Mouse (Mus musculus) intestine, embryonic 14.5 days (tissue): ENCODE measurements at regions not wholly inside any gene's neighbourhood (a gene's known extent, or its start where the extent isn't known, plus 50 kb on each side); places are given as distances from the start of the nearest gene placed in this dataset.

Experiments used
- ATAC-seq: fragments of 200-750 bp; cut with Nextera tagmentation; replicated peaks from 2 replicates; pipeline ENCODE4 v1.8.0; 2017; ENCODE audit warnings: low read depth, moderate number of reproducible peaks, moderate TSS enrichment, moderate library complexity; ENCODE audit not compliant: low FRiP score, low TSS enrichment
- DNase-seq: peaks from one replicate; pipeline ENCODE4 v3.0.0-alpha.2; 2018; ENCODE audit warnings: low spot score
- H3K27ac ChIP-seq: fragments of 300-500 bp; sonication (generic); 2 replicates; pipeline ENCODE4 v1.5.1; 2014; ENCODE audit warnings: low read depth, mild to moderate bottlenecking, control low read depth
- H3K27me3 ChIP-seq: fragments of 300-500 bp; sonication (generic); replicated peaks from 2 replicates; pipeline ENCODE4 v1.6.1; 2014; ENCODE audit warnings: low read length, control low read depth; ENCODE audit not compliant: control insufficient read depth, insufficient read depth
- H3K36me3 ChIP-seq: fragments of 300-500 bp; sonication (generic); 2 replicates; pipeline ENCODE4 v1.6.1; 2014; ENCODE audit warnings: low read length, control low read depth; ENCODE audit not compliant: control insufficient read depth, insufficient read depth
- H3K4me1 ChIP-seq: fragments of 300-500 bp; sonication (generic); replicated peaks from 2 replicates; pipeline ENCODE4 v1.6.1; 2014; ENCODE audit warnings: low read length, control low read depth, mixed read lengths; ENCODE audit not compliant: control insufficient read depth, insufficient read depth
- H3K4me2 ChIP-seq: fragments of 300-500 bp; sonication (generic); 2 replicates; pipeline ENCODE4 v1.6.1; 2014; ENCODE audit warnings: low read length
- H3K4me3 ChIP-seq: fragments of 300-500 bp; sonication (generic); 2 replicates; pipeline ENCODE4 v1.5.1; 2014; ENCODE audit warnings: low read depth, low read length, control low read depth, mixed read lengths
- H3K9ac ChIP-seq: fragments of 300-500 bp; sonication (generic); 2 replicates; pipeline ENCODE4 v1.6.1; 2014; ENCODE audit warnings: mild to moderate bottlenecking, low read length
- H3K9me3 ChIP-seq: fragments of 300-500 bp; sonication (generic); 2 replicates; pipeline ENCODE4 v1.6.1; 2016; ENCODE audit warnings: low read length, control low read depth; ENCODE audit not compliant: control insufficient read depth
- WGBS: fragments of 180-500 bp; shearing (Covaris S2); extraction: QIAGEN DNeasy Blood & Tissue Kit; methylation state at CpG from one replicate; pipeline ENCODE4 v1.1.7; 2014; 5-methylcytosine and 5-hydroxymethylcytosine counted together

- Histone ChIP-seq H3K27ac (no peak overlapping the region), H3K4me2 (no peak overlapping the region), H3K4me1 (no peaks in the 10 kb centered on the region), H3K27me3 (no peaks in the 10 kb centered on the region), H3K36me3 (no peaks in the 10 kb centered on the region), H3K4me3 (no peak overlapping the region), H3K9ac (no peak overlapping the region), H3K9me3 (no peaks in the 10 kb centered on the region)
- ATAC-seq (no peak), DNase-seq (no peak)
- WGBS, result 33% methylated on average over 6 of the region's 6 CpGs
These were observed 279.5 kb upstream of the Atp11b start for GRCm38 (mm10) chr3:35474361-35474760.

- Histone ChIP-seq H3K27me3 (no peaks in the 10 kb centered on the region), H3K36me3 (no peaks in the 10 kb centered on the region), H3K4me2 (no peak overlapping the region), H3K27ac (no peak overlapping the region), H3K9me3 (no peaks in the 10 kb centered on the region), H3K4me1 (no peaks in the 10 kb centered on the region), H3K9ac (no peak overlapping the region), H3K4me3 (no peak overlapping the region)
- ATAC-seq (no peak), DNase-seq (peak; percentile 56)
- WGBS, result 70% methylated on average over 7 of the region's 7 CpGs
These were observed 278.6 kb upstream of the Atp11b start for GRCm38 (mm10) chr3:35475326-35475725.

GRCm38 (mm10) chr3:35480714-35481695 is 272.9 kb upstream of the Atp11b start:
- H3K4me2 ChIP-seq, result no peak overlapping the region
- no peaks in the 10 kb centered on the region for H3K4me1 ChIP-seq
- ATAC-seq (no peak), DNase-seq (no peak)
- H3K36me3 ChIP-seq, result no peaks in the 10 kb centered on the region
- 66% methylated on average over 18 of the region's 18 CpGs for WGBS
- H3K9me3 ChIP-seq, result no peaks in the 10 kb centered on the region
- H3K4me3 ChIP-seq, result no peak overlapping the region
- H3K9ac ChIP-seq, result no peak overlapping the region
- peaks cover 9% of the 10 kb centered on the region; the same call in 1 of the 2 replicates for H3K27me3 ChIP-seq
- no peak overlapping the region for H3K27ac ChIP-seq

GRCm38 (mm10) chr3:35481841-35482240 is 272.1 kb upstream of the Atp11b start:
- H3K9me3 ChIP-seq, result no peaks in the 10 kb centered on the region
- H3K9ac ChIP-seq, result no peak overlapping the region
- H3K27ac ChIP-seq, result no peak overlapping the region
- H3K4me2 ChIP-seq, result no peak overlapping the region
- 38% methylated on average over 11 of the region's 11 CpGs for WGBS
- DNase-seq, result no peak
- peaks cover 9% of the 10 kb centered on the region; the same call in 1 of the 2 replicates for H3K27me3 ChIP-seq
- no peaks in the 10 kb centered on the region for H3K4me1 ChIP-seq
- no peak for ATAC-seq
- H3K36me3 ChIP-seq, result no peaks in the 10 kb centered on the region
- no peak overlapping the region for H3K4me3 ChIP-seq

GRCm38 (mm10) chr3:35482296-35482695 is 271.6 kb upstream of the Atp11b start:
- no peak overlapping the region for H3K4me3 ChIP-seq
- peak; percentile 62 for DNase-seq
- peaks cover 9% of the 10 kb centered on the region; the same call in 1 of the 2 replicates for H3K27me3 ChIP-seq
- H3K9ac ChIP-seq, result no peak overlapping the region
- H3K27ac ChIP-seq, result no peak overlapping the region
- no peaks in the 10 kb centered on the region for H3K36me3 ChIP-seq
- H3K4me2 ChIP-seq, result no peak overlapping the region
- no peaks in the 10 kb centered on the region for H3K9me3 ChIP-seq
- no peak for ATAC-seq
- WGBS, result 7% methylated on average over 6 of the region's 6 CpGs
- no peaks in the 10 kb centered on the region for H3K4me1 ChIP-seq

GRCm38 (mm10) chr3:35482759-35483158 is 271.1 kb upstream of the Atp11b start:
- no peaks in the 10 kb centered on the region for H3K4me1 ChIP-seq
- H3K4me3 ChIP-seq, result no peak overlapping the region
- WGBS, result 71% methylated on average over 10 of the region's 10 CpGs
- peaks cover 9% of the 10 kb centered on the region; the same call in 1 of the 2 replicates for H3K27me3 ChIP-seq
- H3K4me2 ChIP-seq, result no peak overlapping the region
- DNase-seq (no peak), ATAC-seq (no peak)
- H3K9me3 ChIP-seq, result no peaks in the 10 kb centered on the region
- H3K36me3 ChIP-seq, result no peaks in the 10 kb centered on the region
- H3K9ac ChIP-seq, result no peak overlapping the region
- no peak overlapping the region for H3K27ac ChIP-seq

- no peak for ATAC-seq
- DNase-seq, result no peak
- no peak overlapping the region for H3K4me3 ChIP-seq
- no peaks in the 10 kb centered on the region for H3K27me3 ChIP-seq
- no peak overlapping the region for H3K9ac ChIP-seq
- H3K4me1 ChIP-seq, result no peaks in the 10 kb centered on the region
- H3K27ac ChIP-seq, result no peak overlapping the region
- H3K36me3 ChIP-seq, result no peaks in the 10 kb centered on the region
- WGBS, result 88% methylated on average over 9 of the region's 9 CpGs
- H3K9me3 ChIP-seq, result no peaks in the 10 kb centered on the region
- H3K4me2 ChIP-seq, result no peak overlapping the region
These were observed 257.7 kb upstream of the Atp11b start for GRCm38 (mm10) chr3:35496027-35496824.

GRCm38 (mm10) chr3:35510314-35510713 is 243.6 kb upstream of the Atp11b start:
- H3K4me2 ChIP-seq, result no peak overlapping the region
- no peaks in the 10 kb centered on the region for H3K4me1 ChIP-seq
- no peaks in the 10 kb centered on the region for H3K9me3 ChIP-seq
- no peak overlapping the region for H3K4me3 ChIP-seq
- 61% methylated on average over 1 of the region's 1 CpGs for WGBS
- H3K9ac ChIP-seq, result no peak overlapping the region
- no peak for DNase-seq
- H3K27me3 ChIP-seq, result no peaks in the 10 kb centered on the region
- H3K27ac ChIP-seq, result no peak overlapping the region
- ATAC-seq, result no peak
- H3K36me3 ChIP-seq, result no peaks in the 10 kb centered on the region
